Mouse (Mus musculus) adrenal gland, postnatal 36 days (tissue): ENCODE results near the gene Abl2. TPM values are rescaled to one million over a fixed set of nuclear protein-coding genes. Genes with fewer than 3 reads are reported as not detected.
A peak's percentile ranks its signal among the peaks of the same experiment; 100 is the strongest.
"Not testable (repeated sequence)": the region's sequence is repeated elsewhere in the genome, so short reads cannot be mapped to it uniquely, and the experiment has no call there.

Source experiments
- DNase-seq, 2 experiments: peaks; one replicate each; pipeline ENCODE4 v3.0.0; 2021; ENCODE audit warnings: mixed read lengths in 1 of 2
- long read RNA-seq, 2 experiments: library from polyadenylated mRNA; stranded (forward); transcript quantifications; one replicate each; pipeline ENCODE4 v2.0.0; 2021; ENCODE audit warnings: borderline sequencing depth in 2 of 2
- total RNA-seq, 2 experiments: library from RNA; stranded (reverse); gene quantifications; 2 replicates each; pipeline ENCODE4 v1.2.3; 2021

The Abl2 gene
- 10 to 100 TPM; 21.5 to 27.2 TPM for total RNA-seq
- long read RNA-seq, experiment 1, partial matches to known transcripts: 0 of 4 reads
- long read RNA-seq, experiment 1, other reads (novel, unspliced or antisense): 4 of 4 reads
- long read RNA-seq, experiment 2, partial matches to known transcripts: 0 of 1 reads
- long read RNA-seq, experiment 2, other reads (novel, unspliced or antisense): 1 of 1 reads

GRCm38 (mm10) chr1:156558024-156558930 lies at the start of gene Abl2:
Gene Abl2, plus strand, starts transcription at chr1:156558786.
- DNase-seq: peak; percentile 91 to 94

GRCm38 (mm10) chr1:156520136-156520780 lies 38.3 kb upstream of the Abl2 start:
- DNase-seq: no peak

GRCm38 (mm10) chr1:156521796-156522517 lies 36.6 kb upstream of the Abl2 start:
- DNase-seq: peak; percentile 32 to 63

- DNase-seq: not testable (repeated sequence)
These were observed 34.7 kb upstream of the Abl2 start, which contains the start of gene Gm10031 for GRCm38 (mm10) chr1:156523842-156524241. Gene Gm10031, plus strand, starts transcription at chr1:156524012.

GRCm38 (mm10) chr1:156532476-156533175 lies 26.0 kb upstream of the Abl2 start:
- DNase-seq: not testable (repeated sequence)

- no peak for DNase-seq
These were observed 25.1 kb upstream of the Abl2 start for GRCm38 (mm10) chr1:156533483-156533882.

GRCm38 (mm10) chr1:156533911-156534310 lies 24.7 kb upstream of the Abl2 start:
- DNase-seq: no peak

GRCm38 (mm10) chr1:156537031-156537430 lies 21.6 kb upstream of the Abl2 start:
- no peak for DNase-seq

- DNase-seq: no peak
These were observed 20.9 kb upstream of the Abl2 start for GRCm38 (mm10) chr1:156537701-156538100.

GRCm38 (mm10) chr1:156538382-156538781 lies 20.2 kb upstream of the Abl2 start:
- DNase-seq: no peak

GRCm38 (mm10) chr1:156539787-156540560 lies 18.6 kb upstream of the Abl2 start:
- DNase-seq: peak; percentile 19 to 37

- DNase-seq: no peak
These were observed 14.6 kb upstream of the Abl2 start for GRCm38 (mm10) chr1:156543999-156544398.

GRCm38 (mm10) chr1:156558950-156559640 lies 509 bp downstream of the Abl2 start:
- DNase-seq: peak; percentile 65 to 81

- no peak for DNase-seq
These were observed 1.0 kb downstream of the Abl2 start for GRCm38 (mm10) chr1:156559641-156560020.

GRCm38 (mm10) chr1:156560500-156560899 lies 1.9 kb downstream of the Abl2 start:
- DNase-seq: no peak

- DNase-seq: peak in 1 of 2 experiments; percentile 22
These were observed 6.7 kb downstream of the Abl2 start for GRCm38 (mm10) chr1:156565328-156565727.

- DNase-seq: no peak
These were observed 7.5 kb downstream of the Abl2 start for GRCm38 (mm10) chr1:156566132-156566531.

- no peak for DNase-seq
These were observed 11.0 kb downstream of the Abl2 start for GRCm38 (mm10) chr1:156569615-156570014.

- DNase-seq: no peak
These were observed 14.4 kb downstream of the Abl2 start for GRCm38 (mm10) chr1:156572952-156573351.

- no peak for DNase-seq
These were observed 22.6 kb downstream of the Abl2 start for GRCm38 (mm10) chr1:156581149-156581548.
